Mouse (Mus musculus) megakaryocyte, embryonic 14.5 days (primary cell): ENCODE data around the gene Ccdc124.

Experiments used
- FLI1 ChIP-seq: IDR thresholded peaks from 2 replicates; pipeline ENCODE4 v1.6.1; 2012; ENCODE audit warnings: low read length, inconsistent platforms, mixed read lengths
- GATA1 ChIP-seq: IDR thresholded peaks from 3 replicates; pipeline ENCODE4 v1.6.1; 2012; ENCODE audit warnings: mixed read lengths, low read length, inconsistent platforms, borderline replicate concordance

DNA sequence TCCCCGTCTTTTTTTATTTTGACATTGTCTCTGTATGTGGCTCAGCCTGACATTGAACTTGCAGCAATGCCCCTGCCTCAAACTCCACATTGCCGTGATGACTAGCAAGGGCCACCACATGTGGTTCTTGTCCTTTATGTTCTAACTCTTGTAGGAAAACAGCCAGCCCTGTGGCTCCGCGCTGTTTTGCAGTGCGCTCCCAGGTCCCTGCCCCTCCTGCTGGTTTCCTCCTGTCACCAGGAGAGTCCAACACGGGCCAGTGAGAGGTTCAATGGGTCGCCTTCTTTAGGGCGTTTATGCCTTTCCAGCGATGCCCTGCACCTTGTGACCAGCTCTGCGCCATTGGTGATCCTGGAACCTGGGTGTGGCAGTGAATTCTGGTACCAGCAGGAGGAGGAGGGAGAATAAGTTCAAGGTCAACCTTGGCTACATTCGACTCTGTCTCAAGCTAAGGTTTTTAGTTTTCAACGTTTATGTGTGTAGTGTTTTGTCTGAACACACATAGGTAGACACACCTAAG is 7.7 kb downstream of the Ccdc124 start:
- no peak for TF ChIP-seq GATA1
- TF ChIP-seq FLI1 = no peak
